Mouse (Mus musculus) cerebellum, adult 2 months (tissue): Measurements from ENCODE around the gene Gnb1l.

ENCODE experiments used
- CTCF ChIP-seq: fragments of 200-500 bp; IDR thresholded peaks from 2 replicates; pipeline ENCODE4 v1.5.1; 2011; ENCODE audit warnings: low read depth, mild to moderate bottlenecking, control low read depth, low read length, moderate library complexity, borderline replicate concordance; ENCODE audit not compliant: insufficient read depth
- POLR2A ChIP-seq: fragments of 200-500 bp; IDR thresholded peaks from 2 replicates; pipeline ENCODE4 v1.6.1; 2011; ENCODE audit warnings: low read length, control low read depth, borderline replicate concordance; ENCODE audit not compliant: insufficient read depth

DNA sequence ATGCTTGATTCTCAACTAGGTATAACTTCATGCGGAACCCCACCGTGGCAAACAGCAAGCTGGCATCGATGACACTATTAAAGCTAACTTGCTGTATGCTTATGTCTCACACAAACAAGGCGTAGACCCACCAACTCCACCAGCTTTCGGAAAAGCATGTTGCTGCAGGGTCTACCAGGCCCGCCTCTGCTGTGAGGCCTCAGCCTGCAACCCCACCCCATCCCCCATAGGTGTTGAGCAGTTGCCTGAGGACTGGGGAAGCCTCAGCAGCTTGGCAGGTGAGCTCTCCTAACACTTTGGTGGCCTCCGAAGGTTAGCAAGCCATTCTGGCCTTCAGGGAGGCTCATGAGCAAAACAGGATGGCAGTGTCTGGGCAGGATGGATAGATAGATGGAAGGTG is 70.1 kb downstream of the Gnb1l start:
- no peak for TF ChIP-seq CTCF
- TF ChIP-seq POLR2A: no peak
